Mouse (Mus musculus) midbrain, embryonic 11.5 days (tissue): ENCODE measurements around the gene Gm10382. TPM values are rescaled to one million over a fixed set of nuclear protein-coding genes. Genes with fewer than 3 reads are reported as not detected.
A peak's percentile ranks its signal among the peaks of the same experiment; 100 is the strongest.
"Not testable (repeated sequence)": the region's sequence is repeated elsewhere in the genome, so short reads cannot be mapped to it uniquely, and the experiment has no call there.

Source experiments
- ATAC-seq: fragments of 200-750 bp; cut with Nextera tagmentation; 2 replicates; pipeline ENCODE4 v1.8.0; 2017; ENCODE audit warnings: moderate TSS enrichment, moderate library complexity; ENCODE audit not compliant: low FRiP score
- DNase-seq: peaks from one replicate; pipeline ENCODE4 v3.0.0; 2015; ENCODE audit warnings: low spot score; ENCODE audit errors: missing footprints
- H3K27ac ChIP-seq: fragments of 300-500 bp; sonication (generic); 2 replicates; pipeline ENCODE4 v1.5.1; 2014; ENCODE audit warnings: low read depth, low read length
- H3K27me3 ChIP-seq: fragments of 300-500 bp; sonication (generic); 2 replicates; pipeline ENCODE4 v1.6.1; 2014; ENCODE audit warnings: mild to moderate bottlenecking, low read length, moderate library complexity, mixed read lengths; ENCODE audit not compliant: control insufficient read depth, insufficient read depth
- H3K36me3 ChIP-seq: fragments of 300-500 bp; sonication (generic); 2 replicates; pipeline ENCODE4 v1.6.1; 2014; ENCODE audit warnings: mild to moderate bottlenecking, low read length, moderate library complexity, mixed read lengths; ENCODE audit not compliant: control insufficient read depth, insufficient read depth
- H3K4me1 ChIP-seq: fragments of 300-500 bp; sonication (generic); 2 replicates; pipeline ENCODE4 v1.6.1; 2014; ENCODE audit warnings: low read length; ENCODE audit not compliant: control insufficient read depth, insufficient read depth
- H3K4me2 ChIP-seq: fragments of 300-500 bp; sonication (generic); 2 replicates; pipeline ENCODE4 v1.6.1; 2014; ENCODE audit warnings: mild to moderate bottlenecking, moderate library complexity
- H3K4me3 ChIP-seq: fragments of 300-500 bp; sonication (generic); 2 replicates; pipeline ENCODE4 v1.5.1; 2014; ENCODE audit warnings: low read depth, low read length
- H3K9ac ChIP-seq: fragments of 300-500 bp; sonication (generic); 2 replicates; pipeline ENCODE4 v1.6.1; 2014; ENCODE audit warnings: low read length
- H3K9me3 ChIP-seq: fragments of 300-500 bp; sonication (generic); 2 replicates; pipeline ENCODE4 v1.6.1; 2016; ENCODE audit warnings: low read length; ENCODE audit not compliant: control insufficient read depth
- WGBS: fragments of 180-500 bp; shearing (Covaris S2); extraction: QIAGEN DNeasy Blood & Tissue Kit; methylation state at CpG from one replicate; pipeline ENCODE4 v1.1.7; 2014; 5-methylcytosine and 5-hydroxymethylcytosine counted together
- polyA plus RNA-seq: library from polyadenylated mRNA; unstranded; fragments of >200 nt; fragmentation: Nextera tagmentation; extraction: Ambion mirVana; gene quantifications from 2 replicates; pipeline ENCODE4 v1.2.1, GENCODE M21; 2014

The Gm10382 gene
- polyA plus RNA-seq, 1 experiment from 2014 or later: 0.29 TPM

- no peaks in the 10 kb centered on the region for H3K9me3 ChIP-seq
- 91% methylated on average over 12 of the region's 12 CpGs for WGBS
- no peaks in the 10 kb centered on the region for H3K4me1 ChIP-seq
- no peak overlapping the region for H3K9ac ChIP-seq
- H3K36me3 ChIP-seq: peaks cover 34% of the 10 kb centered on the region
- ATAC-seq: no peak
- no peak overlapping the region for H3K4me3 ChIP-seq
- H3K27me3 ChIP-seq: no peaks in the 10 kb centered on the region
- H3K4me2 ChIP-seq: no peak overlapping the region
- H3K27ac ChIP-seq: no peak overlapping the region
- DNase-seq: peak; percentile 28
These were observed 29.5 kb downstream of the Gm10382 start for GRCm38 (mm10) chr5:125418636-125419035.

DNA sequence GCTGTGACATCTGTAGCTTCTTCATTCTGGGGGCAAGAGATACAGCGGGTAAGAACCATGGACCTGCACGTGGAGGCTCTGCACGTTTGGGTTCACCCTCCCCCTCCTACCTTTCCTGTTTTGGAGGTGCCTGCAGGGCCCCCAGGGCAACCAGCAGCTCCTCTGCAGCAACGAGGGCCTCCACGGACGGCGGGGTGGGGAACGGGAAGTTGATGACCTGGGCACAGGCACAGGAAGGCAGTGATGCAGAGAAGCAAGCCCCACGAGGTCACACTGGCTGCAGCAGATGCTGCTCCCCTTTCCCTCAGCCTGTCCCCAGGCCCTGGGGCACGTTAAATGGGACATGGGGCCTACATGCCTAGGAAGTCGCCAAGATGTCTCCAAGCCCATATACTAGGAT, 30.0 kb downstream of the Gm10382 start:
- WGBS: 84% methylated on average over 11 of the region's 11 CpGs
- Histone ChIP-seq H3K36me3 (peaks cover 37% of the 10 kb centered on the region), H3K4me2 (no peak overlapping the region), H3K27me3 (no peaks in the 10 kb centered on the region), H3K4me1 (no peaks in the 10 kb centered on the region), H3K27ac (no peak overlapping the region), H3K4me3 (no peak overlapping the region), H3K9me3 (no peaks in the 10 kb centered on the region), H3K9ac (no peak overlapping the region)
- ATAC-seq (no peak), DNase-seq (peak; percentile 66)

- no peak overlapping the region for H3K27ac ChIP-seq
- H3K9me3 ChIP-seq: no peaks in the 10 kb centered on the region
- H3K4me1 ChIP-seq: no peaks in the 10 kb centered on the region
- H3K27me3 ChIP-seq: no peaks in the 10 kb centered on the region
- H3K36me3 ChIP-seq: peaks cover 37% of the 10 kb centered on the region
- no peak overlapping the region for H3K4me2 ChIP-seq
- no peak for DNase-seq
- ATAC-seq: no peak
- H3K9ac ChIP-seq: no peak overlapping the region
- 97% methylated on average over 10 of the region's 10 CpGs for WGBS
- no peak overlapping the region for H3K4me3 ChIP-seq
These were observed 36.7 kb downstream of the Gm10382 start for GRCm38 (mm10) chr5:125425698-125426276.

DNA sequence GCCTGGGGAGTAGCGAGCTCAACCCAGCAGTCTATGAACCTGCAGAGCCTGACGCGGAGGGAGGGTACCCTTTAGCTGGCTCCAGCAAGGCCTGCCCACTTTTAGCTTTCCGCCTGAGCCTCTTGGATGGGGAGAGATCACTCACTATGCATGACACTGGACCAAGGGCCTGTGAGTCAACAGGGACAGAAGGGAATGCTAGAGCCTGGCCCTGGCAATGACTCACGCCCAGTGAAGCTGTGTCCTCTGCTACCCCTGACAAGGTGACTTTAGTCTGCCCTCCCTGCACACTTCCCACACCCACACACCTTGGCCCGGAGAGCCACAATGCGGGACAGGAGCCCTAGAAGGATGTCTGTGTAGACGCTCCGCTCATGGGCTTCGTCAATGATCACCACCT, 37.2 kb downstream of the Gm10382 start:
- Histone ChIP-seq H3K4me1 (no peaks in the 10 kb centered on the region), H3K4me2 (no peak overlapping the region), H3K4me3 (no peak overlapping the region), H3K9me3 (no peaks in the 10 kb centered on the region), H3K9ac (no peak overlapping the region), H3K27me3 (no peaks in the 10 kb centered on the region), H3K36me3 (peaks cover 37% of the 10 kb centered on the region), H3K27ac (no peak overlapping the region)
- no peak for ATAC-seq
- WGBS: 95% methylated on average over 10 of the region's 10 CpGs
- no peak for DNase-seq

DNA sequence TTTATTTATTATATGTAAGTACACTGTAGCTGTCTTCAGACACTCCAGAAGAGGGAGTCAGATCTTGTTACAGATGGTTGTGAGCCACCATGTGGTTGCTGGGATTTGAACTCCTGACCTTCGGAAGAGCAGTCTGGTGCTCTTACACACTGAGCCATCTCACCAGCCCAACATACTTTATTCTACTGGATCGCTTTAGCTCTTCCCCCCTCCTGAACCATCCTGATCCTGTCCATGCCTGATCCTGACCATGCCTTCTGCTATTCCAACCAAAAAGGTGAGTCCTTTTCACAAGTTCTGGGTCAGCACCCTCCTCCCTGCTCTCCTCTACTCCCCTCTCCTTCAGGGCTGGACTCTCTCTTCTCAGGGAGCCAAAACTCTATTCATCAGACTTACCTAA, 43.2 kb downstream of the Gm10382 start:
- not testable (repeated sequence) for H3K9ac ChIP-seq, H3K4me1 ChIP-seq, DNase-seq, ATAC-seq, H3K9me3 ChIP-seq, H3K27ac ChIP-seq, H3K27me3 ChIP-seq, H3K4me2 ChIP-seq, H3K4me3 ChIP-seq
- 96% methylated on average over 2 of the region's 2 CpGs for WGBS
- peaks cover 23% of the 10 kb centered on the region for H3K36me3 ChIP-seq

DNA sequence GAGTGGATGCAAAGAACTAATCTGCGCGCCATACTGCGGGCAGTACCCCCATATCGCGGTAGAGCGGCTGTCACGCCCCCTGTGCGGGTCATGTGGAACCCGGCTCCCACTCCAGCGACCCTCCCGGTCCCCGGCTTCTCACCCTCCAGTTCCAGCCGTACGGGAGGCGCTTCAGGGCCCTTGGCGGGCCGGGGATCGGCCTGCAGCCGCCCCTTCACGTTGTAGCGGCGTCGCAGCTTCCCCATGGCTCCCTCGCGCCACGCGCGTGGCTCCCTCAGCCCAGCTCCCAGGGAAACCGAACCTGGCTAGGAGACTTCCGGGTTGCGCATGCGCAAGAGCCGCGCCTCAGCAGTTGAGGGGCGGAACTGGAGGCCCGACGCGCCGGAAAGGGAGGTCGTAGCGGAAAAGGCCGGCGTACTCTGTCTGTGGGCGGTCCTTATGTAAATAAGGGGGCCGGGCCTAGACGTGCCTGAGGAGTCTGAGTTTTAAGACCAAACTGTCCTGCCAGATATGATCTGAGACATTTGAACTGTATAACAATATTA, 44.7 kb downstream of the Gm10382 start, which contains the start of gene Dhx37:
TSS of gene Dhx37 (minus strand) at position 329 of the 545 bp plus-strand sequence.
- ATAC-seq: peak; percentile 96
- Histone ChIP-seq H3K36me3 (peaks cover 12% of the 10 kb centered on the region; the same call in 1 of the 2 replicates), H3K4me3 (peak within 1 kb of the TSS; percentile 87), H3K4me2 (peak within 1 kb of the TSS; percentile 93), H3K27me3 (no peaks in the 10 kb centered on the region), H3K4me1 (peaks cover 7% of the 10 kb centered on the region), H3K9me3 (no peaks in the 10 kb centered on the region), H3K9ac (peak within 1 kb of the TSS; percentile 90), H3K27ac (no peak within 1 kb of the TSS)
- under 1% methylated on average over 46 of the region's 46 CpGs for WGBS
- DNase-seq: peak; percentile 99

DNA sequence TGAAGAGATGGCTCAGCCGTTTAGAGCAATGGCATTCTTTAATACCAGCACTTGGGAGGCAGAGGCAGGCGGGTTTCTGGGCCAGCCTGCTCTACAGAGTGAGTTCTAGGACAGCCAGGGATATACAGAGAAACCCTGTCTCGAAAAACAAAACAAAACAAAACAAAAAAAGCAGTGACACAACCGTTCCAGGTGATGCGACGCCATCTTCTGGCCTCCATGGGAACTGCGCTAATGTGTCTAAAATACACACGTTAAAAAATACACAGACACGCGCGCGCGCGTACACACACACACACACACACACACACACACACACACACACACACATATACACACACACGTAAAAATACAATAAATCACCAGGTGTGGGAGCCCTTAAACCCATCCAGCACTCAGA, 45.2 kb downstream of the Gm10382 start:
- H3K4me3 ChIP-seq: peak overlapping the region; percentile 87; the same call in 1 of the 2 replicates
- not testable (repeated sequence) for H3K9ac ChIP-seq, ATAC-seq, H3K36me3 ChIP-seq, H3K9me3 ChIP-seq, DNase-seq, H3K4me2 ChIP-seq, H3K27me3 ChIP-seq, H3K4me1 ChIP-seq, H3K27ac ChIP-seq
- 49% methylated on average over 15 of the region's 15 CpGs for WGBS

Other genes starting within 250 kb of the Gm10382 start
- gene Ncor2, start 210.1 kb upstream of the Gm10382 start, polyA plus RNA-seq: 13.4 and 14.7 TPM in 2 replicates
- 26.0 and 26.5 TPM in 2 replicates for gene Scarb1, start 48.2 kb upstream of the Gm10382 start, polyA plus RNA-seq
- gene Ubc, start 880 bp downstream of the Gm10382 start, polyA plus RNA-seq: 1,030 and 1,101 TPM in 2 replicates
- 9.2 and 9.9 TPM in 2 replicates for gene Dhx37, start 44.8 kb downstream of the Gm10382 start, polyA plus RNA-seq
- 28.4 and 29.4 TPM in 2 replicates for gene Bri3bp, start 52.2 kb downstream of the Gm10382 start, polyA plus RNA-seq
- gene Aacs, start 86.5 kb downstream of the Gm10382 start, polyA plus RNA-seq: 45.6 and 53.2 TPM in 2 replicates
- 0.42 and 0.50 TPM in 2 replicates for gene Tmem132b, start 142.5 kb downstream of the Gm10382 start, polyA plus RNA-seq